Mouse (Mus musculus): ENCODE measurements around the gene Arpc1a.

GRCm38 (mm10) chr5:145113416-145113815, 29.8 kb downstream of the Arpc1a start:
- no peak for TF ChIP-seq CTCF (IDR thresholded peaks at IDR 0.05; ENCODE audit: low read depth, low read length)
- no peak for TF ChIP-seq POLR2A (IDR thresholded peaks at IDR 0.05; ENCODE audit: borderline replicate concordance, low read depth, low read length)

Data from bone marrow macrophage, adult 2 months (primary cell).